Mouse (Mus musculus) spleen, adult 2 months (tissue): ENCODE measurements around the gene Efna5.

Experiments
- CTCF ChIP-seq: fragments of 200-500 bp; IDR thresholded peaks from 2 replicates; pipeline ENCODE4 v1.5.1; 2011; ENCODE audit warnings: mild to moderate bottlenecking, inconsistent platforms; ENCODE audit not compliant: insufficient read depth, insufficient read length, insufficient replicate concordance; ENCODE audit errors: extremely low read depth
- POLR2A ChIP-seq: fragments of 200-500 bp; IDR thresholded peaks from 2 replicates; pipeline ENCODE4 v1.6.1; 2011; ENCODE audit warnings: low read depth, low read length, inconsistent platforms

DNA sequence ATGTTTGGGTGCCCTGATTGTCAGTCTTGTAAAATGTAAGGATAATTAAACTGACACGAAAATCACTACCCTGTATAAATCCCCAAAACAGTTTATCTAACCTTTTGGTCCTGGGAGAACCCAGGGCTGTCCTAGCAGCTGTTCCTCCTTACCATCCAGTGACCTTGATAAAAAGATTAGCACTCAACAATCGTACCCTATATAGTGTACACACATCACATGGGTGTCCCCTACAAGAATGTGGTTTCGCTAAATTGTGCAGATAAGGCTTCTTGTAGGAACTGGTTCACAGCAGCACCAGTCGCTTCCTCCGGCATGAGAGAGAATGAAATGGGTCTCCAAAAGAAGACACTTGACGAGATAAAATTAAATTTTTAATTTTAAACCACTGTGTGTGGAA is 53.6 kb downstream of the Efna5 start:
- TF ChIP-seq CTCF, result no peak
- no peak for TF ChIP-seq POLR2A
